Mouse (Mus musculus): ENCODE data around the gene Gnaz.
A peak's percentile ranks its signal among the peaks of the same experiment; 100 is the strongest.
"Not testable (repeated sequence)": the region's sequence is repeated elsewhere in the genome, so short reads cannot be mapped to it uniquely, and the experiment has no call there.

The Gnaz gene

GRCm38 (mm10) chr10:75028743-75029142 lies 61.8 kb downstream of the Gnaz start:
- DNase-seq (ENCODE audit: low spot score in 2 of 2): no peak

DNA sequence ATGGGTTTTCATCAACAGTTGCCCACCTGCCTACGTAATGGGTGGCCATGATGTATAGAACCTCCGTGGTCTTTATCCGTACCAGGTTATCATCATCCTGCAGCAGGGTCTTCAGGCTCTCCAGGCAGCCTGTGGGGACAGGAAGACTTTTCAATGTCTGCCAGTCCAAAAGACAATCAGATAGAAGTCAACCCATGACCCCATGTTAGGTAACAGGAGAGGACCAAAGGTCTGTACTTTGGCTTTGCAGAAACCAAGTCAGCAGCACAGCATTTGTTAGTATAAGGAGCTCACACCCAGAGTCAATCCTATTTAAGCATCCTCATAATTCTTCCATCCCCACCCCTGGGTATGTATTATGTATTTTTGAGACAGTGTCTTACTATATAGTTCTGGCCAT lies 62.7 kb downstream of the Gnaz start:
- no peak for DNase-seq (ENCODE audit: low spot score in 2 of 2)

DNA sequence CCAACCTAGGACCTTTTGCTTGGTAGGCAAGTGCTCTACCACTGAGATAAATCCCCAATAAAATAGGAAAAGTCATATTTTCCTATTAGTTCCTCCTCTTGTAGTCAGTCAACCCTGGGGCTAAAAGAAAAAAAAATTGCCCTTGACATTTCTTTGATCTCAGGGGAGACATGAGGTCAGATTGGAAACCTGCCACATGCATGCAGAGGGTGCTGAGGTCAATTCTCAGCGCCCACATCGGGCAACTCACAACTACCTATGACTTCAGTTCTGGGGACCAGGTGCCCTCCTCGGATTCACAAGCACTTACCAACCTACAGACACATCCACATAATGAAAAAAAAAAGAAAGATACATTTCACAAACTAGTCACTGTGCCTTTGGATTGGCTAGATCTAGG lies 63.3 kb downstream of the Gnaz start:
- no peak for DNase-seq (ENCODE audit: low spot score in 2 of 2)

DNA sequence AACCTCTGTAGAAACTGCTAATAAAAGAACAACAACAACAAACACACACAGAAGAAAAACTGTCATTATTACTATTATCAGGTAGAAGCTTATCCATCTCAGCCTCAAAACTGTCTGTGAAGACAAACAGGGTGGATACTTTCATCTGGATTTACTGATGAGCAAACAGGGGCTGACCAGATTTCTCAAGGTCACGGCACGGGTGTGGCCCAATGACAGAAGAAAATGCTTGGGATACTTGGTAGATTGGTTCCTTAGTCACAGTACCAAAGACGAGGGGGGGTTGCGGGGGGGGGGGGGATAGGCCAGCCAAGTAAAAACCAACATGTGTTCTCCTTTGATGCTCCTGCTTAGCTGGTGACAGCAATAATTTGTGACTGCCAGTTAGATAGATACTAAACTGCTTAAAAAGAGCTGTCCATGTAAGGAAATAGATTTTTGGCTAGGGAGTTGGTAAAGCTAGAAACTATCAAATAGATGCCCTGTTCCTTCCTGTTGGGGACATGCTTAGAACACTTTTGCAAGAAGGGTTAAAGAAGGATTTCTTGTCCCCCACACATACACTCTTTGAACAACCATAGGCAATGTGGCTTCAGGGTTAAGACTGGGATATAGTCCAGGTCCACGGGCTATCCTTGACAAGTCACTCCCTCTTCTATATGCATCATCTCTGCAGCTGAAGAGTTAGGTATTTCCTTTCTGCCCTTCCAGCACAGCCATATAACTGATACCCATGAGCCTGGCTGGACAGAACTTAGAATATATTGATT lies 64.6 kb downstream of the Gnaz start:
- DNase-seq (ENCODE audit: low spot score in 2 of 2): no peak

GRCm38 (mm10) chr10:75032395-75032794 lies 65.4 kb downstream of the Gnaz start, which contains the start of gene Rsph14:
Gene Rsph14, minus strand, starts transcription at chr10:75032586.
- peak; percentile 77 to 80 for DNase-seq (ENCODE audit: low spot score in 2 of 2)

DNA sequence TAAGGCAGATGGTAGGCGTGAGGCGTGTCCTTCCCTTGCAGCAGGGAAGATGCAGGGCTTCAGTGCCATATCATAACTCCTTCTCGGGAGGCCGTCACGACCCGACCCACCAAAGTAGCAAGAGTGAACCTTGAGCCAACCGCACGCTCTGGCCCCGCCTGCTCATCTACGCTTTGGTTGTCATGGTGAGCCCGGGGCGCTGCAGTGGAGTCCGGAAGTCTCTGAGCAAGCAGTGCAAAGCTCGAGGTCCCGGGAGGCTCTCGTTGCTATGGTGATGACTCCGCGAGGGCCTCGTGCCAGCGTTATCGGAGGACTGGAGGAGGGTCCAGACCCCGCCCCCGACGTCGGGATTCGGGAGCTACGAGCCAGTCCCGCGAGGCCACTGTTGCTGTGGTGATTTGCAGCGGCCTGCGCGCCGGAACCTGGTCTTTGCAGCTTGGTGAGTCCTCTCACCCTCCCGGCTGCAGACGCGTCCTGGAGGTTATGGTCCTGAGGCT lies 70.0 kb downstream of the Gnaz start, which contains the start of gene Rab36:
Gene Rab36 (plus strand): TSS at position 176 of the 497 bp plus-strand sequence.
- DNase-seq (ENCODE audit: low spot score in 2 of 2): peak; percentile 93

DNA sequence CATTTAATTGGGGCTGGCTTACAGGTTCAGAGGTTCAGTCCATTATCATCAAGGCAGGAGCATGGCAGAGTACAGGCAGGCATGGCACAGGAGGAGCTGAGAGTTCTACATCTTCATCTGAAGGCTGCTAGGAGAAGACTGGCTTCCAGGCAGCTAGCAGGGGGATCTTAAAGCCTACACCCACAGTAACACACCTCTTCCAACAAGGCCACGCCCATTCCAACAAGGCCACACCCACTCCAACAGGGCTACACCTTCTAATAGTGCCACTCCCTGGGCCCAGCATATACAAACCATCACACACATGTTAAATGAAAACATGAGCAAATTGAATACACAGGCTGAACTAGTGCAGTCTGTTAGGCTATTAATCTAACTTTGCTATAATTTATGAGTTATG lies 75.1 kb downstream of the Gnaz start:
- not testable (repeated sequence) for DNase-seq (ENCODE audit: low spot score in 2 of 2)

DNA sequence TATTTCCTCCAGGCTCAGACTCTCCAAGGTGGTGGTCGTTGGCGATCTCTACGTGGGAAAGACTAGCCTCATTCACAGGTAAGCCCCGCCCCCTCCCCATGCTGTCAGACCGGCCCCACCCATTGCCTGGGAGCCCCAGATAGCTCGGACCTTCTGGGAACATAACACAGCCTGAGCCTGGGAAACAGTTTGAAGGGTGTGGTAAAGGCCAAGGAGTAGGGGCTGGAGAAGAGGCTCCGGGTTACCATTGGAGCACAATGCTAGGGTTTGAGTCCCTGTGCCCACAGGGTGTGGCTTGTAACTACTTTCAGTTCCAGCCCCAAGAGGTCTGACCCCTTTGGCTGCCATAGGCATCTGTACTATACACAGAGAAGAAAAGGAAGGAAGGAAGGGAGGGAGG lies 77.5 kb downstream of the Gnaz start:
- no peak for DNase-seq (ENCODE audit: low spot score in 2 of 2)

DNA sequence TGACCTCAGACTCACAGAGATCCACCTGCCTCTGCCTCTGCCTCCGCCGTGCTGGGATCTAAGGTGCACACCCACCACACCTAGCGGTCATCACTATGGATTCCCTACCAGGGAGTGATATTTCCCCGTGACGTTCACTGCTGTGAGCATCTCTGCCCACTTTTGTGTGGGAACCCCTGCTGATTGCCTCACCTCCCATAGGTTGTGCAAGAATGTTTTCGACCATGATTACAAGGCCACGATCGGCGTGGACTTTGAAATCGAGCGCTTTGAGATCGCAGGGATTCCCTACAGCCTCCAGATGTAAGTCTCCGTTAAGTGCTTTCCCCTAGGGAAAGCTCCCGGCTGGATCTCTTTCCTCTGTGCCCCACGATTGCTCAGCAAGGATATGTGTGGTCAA lies 78.9 kb downstream of the Gnaz start:
- DNase-seq (ENCODE audit: low spot score in 2 of 2): no peak

- no peak for DNase-seq (ENCODE audit: low spot score in 2 of 2)
Observed at GRCm38 (mm10) chr10:75048711-75049110, 81.7 kb downstream of the Gnaz start.

- no peak for DNase-seq (ENCODE audit: low spot score in 2 of 2)
Observed at GRCm38 (mm10) chr10:75051364-75052074, 84.5 kb downstream of the Gnaz start.

DNA sequence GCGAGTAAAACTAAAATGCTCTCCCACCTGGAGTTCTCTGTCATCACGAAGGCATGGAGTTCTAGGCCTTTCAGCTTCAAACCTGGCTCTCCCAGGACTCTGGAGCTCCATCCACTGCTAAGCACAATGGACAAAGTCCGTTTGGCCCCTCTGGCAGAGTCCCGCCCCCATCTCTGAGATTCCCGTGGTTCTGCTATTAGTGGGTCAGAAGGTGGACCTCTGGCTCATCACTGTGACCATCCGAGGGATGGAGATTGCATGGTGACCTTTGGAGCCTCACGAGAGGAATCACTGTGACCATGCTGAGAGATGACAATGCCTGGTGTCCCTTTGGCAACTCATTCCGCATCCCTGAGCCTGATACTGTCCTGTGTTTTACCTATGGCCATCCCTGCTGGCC lies 85.9 kb downstream of the Gnaz start:
- no peak for DNase-seq (ENCODE audit: low spot score in 2 of 2)

GRCm38 (mm10) chr10:75053655-75054054 lies 86.7 kb downstream of the Gnaz start:
- DNase-seq (ENCODE audit: low spot score in 2 of 2): no peak

- DNase-seq (ENCODE audit: low spot score in 2 of 2): no peak
Observed at GRCm38 (mm10) chr10:75054125-75054524, 87.1 kb downstream of the Gnaz start.

- DNase-seq (ENCODE audit: low spot score in 2 of 2): no peak
Observed at GRCm38 (mm10) chr10:75055672-75056071, 88.7 kb downstream of the Gnaz start.

DNA sequence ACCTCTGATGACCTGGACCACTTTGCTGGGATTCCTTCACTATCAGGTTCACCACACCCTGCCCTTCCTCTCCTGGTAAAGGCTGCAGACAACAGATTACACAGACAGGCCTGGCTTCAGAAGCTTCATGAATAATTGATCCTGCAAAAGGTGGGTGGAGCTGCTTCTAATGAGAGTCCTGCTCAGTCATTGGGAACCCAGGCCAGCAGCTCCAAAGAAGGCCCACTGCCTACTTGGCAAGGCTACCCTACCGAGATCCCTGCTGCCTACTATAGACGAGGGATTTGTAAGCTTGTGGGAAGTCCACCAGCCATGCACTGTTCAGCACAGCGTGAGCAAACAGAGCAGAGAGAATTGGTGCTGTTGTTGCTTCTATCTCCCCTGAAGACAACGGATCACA lies 89.3 kb downstream of the Gnaz start:
- DNase-seq (ENCODE audit: low spot score in 2 of 2): no peak

DNA sequence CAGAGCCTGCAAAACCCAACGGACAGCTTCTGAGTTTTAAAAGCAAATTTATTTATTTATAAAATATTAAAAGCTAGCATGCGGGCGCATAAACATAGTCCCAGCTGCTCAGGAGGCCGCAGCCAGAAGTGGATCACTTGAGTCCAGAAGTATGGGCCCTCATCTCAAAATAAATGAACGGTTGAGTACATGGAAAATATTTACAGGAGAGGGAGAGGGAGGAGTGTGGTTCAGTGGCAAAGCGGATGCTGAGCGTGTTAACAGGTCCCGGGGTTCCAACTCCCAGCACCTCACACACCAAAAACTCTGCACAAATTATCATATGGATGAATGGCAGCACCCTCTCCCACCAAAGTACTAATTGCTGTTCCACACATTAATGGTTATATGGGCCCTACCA lies 91.4 kb downstream of the Gnaz start:
- DNase-seq (ENCODE audit: low spot score in 2 of 2): no peak

GRCm38 (mm10) chr10:75058761-75059395 lies 91.9 kb downstream of the Gnaz start:
- no peak for DNase-seq (ENCODE audit: low spot score in 2 of 2)

DNA sequence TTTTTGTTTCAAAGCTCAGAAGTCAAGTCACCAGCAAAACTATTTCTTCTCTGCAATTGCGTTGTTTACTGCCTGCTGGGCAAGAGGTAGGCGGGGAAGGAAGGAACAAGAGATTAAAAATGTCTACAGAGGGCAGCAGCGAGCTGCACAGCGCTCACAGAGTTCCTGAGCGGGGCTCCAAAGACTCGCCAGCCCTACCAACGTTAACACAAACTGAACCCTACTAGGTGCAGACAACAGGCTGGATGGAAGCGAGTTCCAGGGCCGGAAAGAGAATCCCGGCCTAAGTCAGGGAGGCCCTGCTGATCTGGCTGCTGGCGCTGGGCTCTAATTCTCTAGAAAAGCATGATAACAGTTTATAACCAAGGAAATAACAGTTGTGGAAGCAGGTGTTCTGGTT lies 92.4 kb downstream of the Gnaz start:
- peak in 1 of 2 experiments; percentile 71 for DNase-seq (ENCODE audit: low spot score in 2 of 2)

- DNase-seq (ENCODE audit: low spot score in 2 of 2): peak; percentile 49 to 59
Observed at GRCm38 (mm10) chr10:75060217-75060842, 93.4 kb downstream of the Gnaz start, which contains the start of gene Bcr. Gene Bcr, plus strand, starts transcription at chr10:75060592.

DNA sequence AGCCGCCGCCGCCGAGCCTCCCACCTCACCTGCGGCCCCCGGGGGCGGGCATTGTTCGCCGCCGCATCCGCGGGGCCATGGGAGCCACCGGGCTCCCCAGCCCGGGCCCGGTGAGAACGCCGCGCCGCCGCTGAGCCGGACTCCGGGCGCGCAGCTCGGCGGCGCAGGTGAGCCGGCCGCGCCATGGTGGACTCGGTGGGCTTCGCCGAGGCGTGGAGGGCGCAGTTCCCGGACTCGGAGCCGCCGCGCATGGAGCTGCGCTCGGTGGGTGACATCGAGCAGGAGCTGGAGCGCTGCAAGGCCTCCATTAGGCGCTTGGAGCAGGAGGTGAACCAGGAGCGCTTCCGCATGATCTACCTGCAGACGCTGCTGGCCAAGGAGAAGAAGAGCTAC lies 93.9 kb downstream of the Gnaz start:
- no peak for DNase-seq (ENCODE audit: low spot score in 2 of 2)
